ENCODE assay signal across 10 mouse cellular contexts in the genomic region with DNA sequence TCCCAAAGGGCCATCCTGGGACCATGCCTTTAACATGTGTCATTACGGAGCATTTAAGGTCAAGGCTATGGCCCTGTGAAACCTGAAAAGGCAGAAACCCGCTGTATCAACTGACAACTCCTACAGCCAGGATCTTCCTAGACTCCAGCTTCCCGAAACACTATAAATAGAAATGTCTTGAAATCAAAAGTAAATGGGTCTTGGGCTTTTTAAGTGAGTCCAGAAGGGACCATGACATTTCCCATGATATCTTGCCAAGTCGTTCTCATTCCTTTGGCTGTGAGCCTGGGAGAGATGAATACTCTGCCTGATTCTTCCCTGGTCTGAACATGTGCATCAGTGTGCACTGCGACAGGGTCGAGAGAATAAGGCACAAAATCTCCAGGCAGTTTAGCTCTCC.
DNase-seq lines count a peak whose midpoint lies in the region; ATAC-seq lines count a peak whose summit lies in the region.
"Had no signal": no experiment of that assay in that cellular context is flagged by ENCODE, and none has a peak within 500 bp of the region (broad histone marks: within the 10 kb centered on the region; RNA-seq: fewer than 3 reads in every experiment).

No protein-coding gene starts in this region.

- WGBS in heart, embryonic 11.5 days (ENCODE audit: insufficient replicate concordance), result 68% methylated on average over 6 of the region's 6 CpGs

- no peaks in the 10 kb centered on the region for H3K9me3 ChIP-seq in heart, embryonic 11.5 days (replicated peaks; ENCODE audit: control insufficient read depth, low read length)

- H3K4me3 ChIP-seq in heart, embryonic 11.5 days (ENCODE audit: low read depth, low read length), result no peak overlapping the region

- no peak overlapping the region for H3K9ac ChIP-seq in heart, embryonic 11.5 days (ENCODE audit: low read depth, low read length)

- peaks cover 54% of the 10 kb centered on the region for H3K4me1 ChIP-seq in heart, embryonic 11.5 days (ENCODE audit: control insufficient read depth, insufficient read depth, low read length)

- no peak for ATAC-seq in heart, embryonic 11.5 days (replicated peaks; ENCODE audit: insufficient number of reproducible peaks, low FRiP score, low TSS enrichment)
- ATAC-seq in frontal cortex, adult (ENCODE audit: low TSS enrichment), result no peak
- ATAC-seq: inflammation-experienced regulatory T-cells, adult 6 months had no signal

- H3K4me2 ChIP-seq in heart, embryonic 11.5 days, result no peak overlapping the region

- no peaks in the 10 kb centered on the region for H3K27me3 ChIP-seq in heart, embryonic 11.5 days (ENCODE audit: control insufficient read depth, insufficient read depth, low read length)

- H3K27ac ChIP-seq in heart, embryonic 11.5 days (ENCODE audit: low read depth, low read length), result no peak overlapping the region

- DNase-seq in heart, adult 18-20 months, result peak; percentile 67 to 71
- peak; percentile 84 for DNase-seq in 3T3-L1 (ENCODE audit: low read depth, low spot score)
- peak; percentile 47 to 63 for DNase-seq in adrenal gland, postnatal 36 days
- peak; percentile 57 for DNase-seq in kidney, postnatal 10 days
- DNase-seq in thymus, postnatal 10 days (ENCODE audit: low spot score in 2 of 2), result no peak
- no peak for DNase-seq in thymus, adult 18-20 months
- DNase-seq: thymus, postnatal 4 days had no signal

- H3K36me3 ChIP-seq in heart, embryonic 11.5 days (ENCODE audit: control insufficient read depth, insufficient read depth, low read length), result no peaks in the 10 kb centered on the region; the same call in none of the 2 replicates

Comparison
In these comparisons a context has a peak if more than half of its experiments do, and no peak if none do; other contexts are left out.
1. DNase-seq: peak in heart, adult 18-20 months (2 of 2), 3T3-L1 (single experiment), adrenal gland, postnatal 36 days (2 of 2) and kidney, postnatal 10 days (single experiment); none in thymus, postnatal 10 days (0 of 2) and thymus, adult 18-20 months (0 of 2).